Mouse (Mus musculus) natural killer cell, adult 2 months (primary cell): ENCODE data around the gene Glrx5.

Experiments used
- DNase-seq, 2 experiments: peaks; one replicate each; pipeline ENCODE4 v3.0.0; 2022; ENCODE audit warnings: low spot score in 2 of 2

Gene Glrx5

GRCm38 (mm10) chr12:105032147-105032831, at the start of gene Glrx5:
Glrx5 (plus strand) TSS chr12:105032688.
- DNase-seq, result peak; percentile 99

GRCm38 (mm10) chr12:104983476-104983875, 49.0 kb upstream of the Glrx5 start:
- no peak for DNase-seq

- DNase-seq, result peak in 1 of 2 experiments; percentile 41
These were observed 47.4 kb upstream of the Glrx5 start for GRCm38 (mm10) chr12:104985088-104985487.

- DNase-seq, result no peak
These were observed 46.5 kb upstream of the Glrx5 start for GRCm38 (mm10) chr12:104986001-104986400.

- no peak for DNase-seq
These were observed 45.7 kb upstream of the Glrx5 start for GRCm38 (mm10) chr12:104986781-104987180.

- no peak for DNase-seq
These were observed 44.6 kb upstream of the Glrx5 start for GRCm38 (mm10) chr12:104987936-104988335.

- DNase-seq, result peak; percentile 85 to 87
These were observed 41.6 kb upstream of the Glrx5 start for GRCm38 (mm10) chr12:104990741-104991454.

GRCm38 (mm10) chr12:104992123-104992741, 40.3 kb upstream of the Glrx5 start:
- DNase-seq, result peak; percentile 58 to 73

GRCm38 (mm10) chr12:104992838-104993237, 39.6 kb upstream of the Glrx5 start:
- no peak for DNase-seq

- peak; percentile 38 to 60 for DNase-seq
These were observed 37.1 kb upstream of the Glrx5 start for GRCm38 (mm10) chr12:104995259-104995876.

GRCm38 (mm10) chr12:104996012-104996728, 36.3 kb upstream of the Glrx5 start:
- peak; percentile 58 to 76 for DNase-seq

GRCm38 (mm10) chr12:104997159-104997558, 35.3 kb upstream of the Glrx5 start:
- no peak for DNase-seq

- no peak for DNase-seq
These were observed 34.7 kb upstream of the Glrx5 start for GRCm38 (mm10) chr12:104997641-104998293.

GRCm38 (mm10) chr12:104998541-104998940, 33.9 kb upstream of the Glrx5 start:
- DNase-seq, result no peak

GRCm38 (mm10) chr12:104999171-104999570, 33.3 kb upstream of the Glrx5 start:
- no peak for DNase-seq

GRCm38 (mm10) chr12:105000487-105001283, 31.8 kb upstream of the Glrx5 start:
- DNase-seq, result peak; percentile 44 to 59

- no peak for DNase-seq
These were observed 31.2 kb upstream of the Glrx5 start for GRCm38 (mm10) chr12:105001317-105001716.

- no peak for DNase-seq
These were observed 30.0 kb upstream of the Glrx5 start for GRCm38 (mm10) chr12:105002340-105003132.

- no peak for DNase-seq
These were observed 29.3 kb upstream of the Glrx5 start for GRCm38 (mm10) chr12:105003158-105003557.
